Mouse (Mus musculus) midbrain, postnatal 0 days (tissue): ENCODE data around the gene Slc35b2. TPM values are rescaled to one million over a fixed set of nuclear protein-coding genes. Genes with fewer than 3 reads are reported as not detected.

Source experiments
- ATAC-seq: fragments of 200-750 bp; cut with Nextera tagmentation; 2 replicates; pipeline ENCODE4 v1.8.0; 2017; ENCODE audit warnings: moderate number of reproducible peaks, mild to moderate bottlenecking, moderate TSS enrichment, moderate library complexity; ENCODE audit not compliant: low FRiP score
- DNase-seq: peaks from one replicate; pipeline ENCODE4 v3.0.0-alpha.2; 2015; ENCODE audit warnings: low spot score
- H3K27ac ChIP-seq: fragments of 300-500 bp; sonication (generic); 2 replicates; pipeline ENCODE4 v1.5.1; 2014; ENCODE audit warnings: low read depth, mild to moderate bottlenecking, low read length, mixed read lengths
- H3K27me3 ChIP-seq: fragments of 300-500 bp; sonication (generic); 2 replicates; pipeline ENCODE4 v1.6.1; 2014; ENCODE audit warnings: low read length, control low read depth, mixed read lengths; ENCODE audit not compliant: insufficient read depth
- H3K36me3 ChIP-seq: fragments of 300-500 bp; sonication (generic); 2 replicates; pipeline ENCODE4 v1.6.1; 2014; ENCODE audit warnings: low read length, control low read depth, mixed read lengths; ENCODE audit not compliant: insufficient read depth
- H3K4me1 ChIP-seq: fragments of 300-500 bp; sonication (generic); 2 replicates; pipeline ENCODE4 v1.6.1; 2014; ENCODE audit warnings: mild to moderate bottlenecking, control low read depth, antibody characterized with exemption, low read length, mixed read lengths; ENCODE audit not compliant: insufficient read depth
- H3K4me2 ChIP-seq: fragments of 300-500 bp; sonication (generic); 2 replicates; pipeline ENCODE4 v1.6.1; 2014; ENCODE audit warnings: low read depth, mild to moderate bottlenecking, low read length, mixed read lengths; ENCODE audit not compliant: poor library complexity, severe bottlenecking
- H3K4me3 ChIP-seq: fragments of 300-500 bp; sonication (generic); 2 replicates; pipeline ENCODE4 v1.5.1; 2014; ENCODE audit warnings: low read depth, mild to moderate bottlenecking, low read length, moderate library complexity
- H3K9ac ChIP-seq: fragments of 300-500 bp; sonication (generic); replicated peaks from 2 replicates; pipeline ENCODE4 v1.6.1; 2014; ENCODE audit warnings: mild to moderate bottlenecking, low read length, moderate library complexity, mixed read lengths; ENCODE audit not compliant: poor library complexity, severe bottlenecking
- H3K9me3 ChIP-seq: fragments of 300-500 bp; sonication (generic); 2 replicates; pipeline ENCODE4 v1.6.1; 2016; ENCODE audit warnings: low read length, control low read depth
- CTCF ChIP-seq: IDR thresholded peaks from 2 replicates; pipeline ENCODE4 v1.5.1; 2016; ENCODE audit warnings: antibody characterized with exemption, mild to moderate bottlenecking
- WGBS: fragments of 180-500 bp; shearing (Covaris S2); extraction: QIAGEN DNeasy Blood & Tissue Kit; methylation state at CpG from one replicate; pipeline ENCODE4 v1.1.7; 2014; 5-methylcytosine and 5-hydroxymethylcytosine counted together
- polyA plus RNA-seq: library from polyadenylated mRNA; unstranded; fragments of >200 nt; fragmentation: Nextera tagmentation; extraction: Ambion mirVana; gene quantifications from 2 replicates; pipeline ENCODE4 v1.2.1, GENCODE M21; 2015
- total RNA-seq: library from RNA; depleted of rRNA; stranded (reverse); fragments of >200 nt; gene quantifications from 2 replicates; pipeline ENCODE4 v1.2.3, GENCODE M21; 2014; rRNA removed

Slc35b2 gene
- total and polyA plus RNA-seq, 2 experiments from 2014 or later: 71.8 to 113 TPM

DNA sequence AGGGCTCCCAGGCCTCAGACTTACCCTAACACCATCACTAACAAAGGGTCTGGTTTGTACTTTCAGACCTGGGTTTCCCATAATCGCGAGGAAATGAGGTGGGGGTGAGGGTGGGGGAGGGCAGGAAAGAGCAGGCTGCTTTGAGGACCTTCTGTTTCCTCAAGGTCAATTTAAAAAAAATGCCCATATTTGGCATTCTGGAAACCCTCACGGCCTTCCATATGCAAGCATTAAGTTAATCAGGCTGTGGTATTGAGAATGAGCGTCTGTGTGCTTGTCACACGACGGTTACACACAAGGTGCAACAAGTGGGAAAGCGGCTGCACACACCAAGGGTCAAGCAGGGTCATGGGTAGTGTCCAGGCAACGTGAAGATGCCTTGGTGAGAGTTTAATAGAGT is 48.3 kb downstream of the Slc35b2 start:
- DNase-seq (no peak), ATAC-seq (no peak)
- no peak for TF ChIP-seq CTCF
- Histone ChIP-seq H3K27ac (no peak overlapping the region), H3K4me1 (no peaks in the 10 kb centered on the region), H3K4me3 (no peak overlapping the region), H3K27me3 (no peaks in the 10 kb centered on the region), H3K4me2 (no peak overlapping the region), H3K36me3 (no peaks in the 10 kb centered on the region), H3K9me3 (no peaks in the 10 kb centered on the region), H3K9ac (no peak overlapping the region)
- WGBS: 87% methylated on average over 8 of the region's 8 CpGs

GRCm38 (mm10) chr17:45612921-45613320 is 49.2 kb downstream of the Slc35b2 start:
- Histone ChIP-seq H3K4me2 (no peak overlapping the region), H3K4me3 (no peak overlapping the region), H3K9ac (no peak overlapping the region), H3K9me3 (no peaks in the 10 kb centered on the region), H3K27ac (no peak overlapping the region), H3K36me3 (no peaks in the 10 kb centered on the region), H3K27me3 (no peaks in the 10 kb centered on the region), H3K4me1 (no peaks in the 10 kb centered on the region)
- DNase-seq: no peak
- no peak for ATAC-seq
- TF ChIP-seq CTCF: no peak
- WGBS: 90% methylated on average over 7 of the region's 7 CpGs

- no peak overlapping the region for H3K9ac ChIP-seq
- 73% methylated on average over 4 of the region's 4 CpGs for WGBS
- TF ChIP-seq CTCF: no peak
- H3K36me3 ChIP-seq: no peaks in the 10 kb centered on the region
- H3K27me3 ChIP-seq: no peaks in the 10 kb centered on the region
- DNase-seq (no peak), ATAC-seq (no peak)
- H3K4me3 ChIP-seq: no peak overlapping the region
- H3K4me2 ChIP-seq: no peak overlapping the region
- no peaks in the 10 kb centered on the region for H3K9me3 ChIP-seq
- 0 out of 2 replicates have a peak, but pooled peaks cover 4% of the 10 kb centered on the region for H3K4me1 ChIP-seq
- no peak overlapping the region for H3K27ac ChIP-seq
Measured at GRCm38 (mm10) chr17:45616046-45616650, 52.5 kb downstream of the Slc35b2 start.

DNA sequence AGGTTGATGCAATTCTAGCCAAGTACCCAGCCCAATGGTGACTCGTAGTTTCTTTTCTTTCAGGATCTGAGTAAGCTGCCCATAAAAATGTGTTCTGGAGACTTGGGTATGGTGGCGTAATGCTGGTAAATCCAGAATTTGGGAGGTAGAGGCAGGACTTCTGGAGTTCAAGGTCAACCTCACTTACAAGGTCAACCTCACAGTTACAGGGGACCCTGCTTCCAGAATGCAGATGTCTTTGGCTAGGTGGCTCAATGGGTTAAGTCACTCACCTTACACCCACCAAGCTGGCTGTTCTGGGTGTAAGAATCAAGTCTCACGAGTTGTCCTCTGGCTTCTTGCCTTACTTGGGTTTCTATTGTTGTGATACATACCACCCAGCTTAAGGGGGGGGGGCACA is 53.0 kb downstream of the Slc35b2 start:
- Histone ChIP-seq H3K9ac (no peak overlapping the region), H3K27me3 (no peaks in the 10 kb centered on the region), H3K4me3 (no peak overlapping the region), H3K9me3 (no peaks in the 10 kb centered on the region), H3K4me1 (0 out of 2 replicates have a peak, but pooled peaks cover 4% of the 10 kb centered on the region), H3K36me3 (no peaks in the 10 kb centered on the region), H3K27ac (no peak overlapping the region), H3K4me2 (no peak overlapping the region)
- TF ChIP-seq CTCF: no peak
- no peak for ATAC-seq
- 87% methylated on average over 3 of the region's 3 CpGs for WGBS
- DNase-seq: no peak

Other genes with a start within 250 kb of the Slc35b2 start
- gene Cdc5l, start 130.1 kb upstream of the Slc35b2 start, total RNA-seq: 36.7 and 47.4 TPM in 2 replicates
- 54.3 and 57.9 TPM in 2 replicates for gene Cdc5l, start 130.1 kb upstream of the Slc35b2 start, polyA plus RNA-seq
- 2.3 and 5.8 TPM in 2 replicates for gene Spats1, start 88.5 kb upstream of the Slc35b2 start, total RNA-seq
- gene Spats1, start 88.5 kb upstream of the Slc35b2 start, polyA plus RNA-seq: 3.4 and 3.6 TPM in 2 replicates
- gene Aars2, start 57.0 kb upstream of the Slc35b2 start, total RNA-seq: 19.8 and 31.4 TPM in 2 replicates
- 13.9 and 15.2 TPM in 2 replicates for gene Aars2, start 57.0 kb upstream of the Slc35b2 start, polyA plus RNA-seq
- gene Tcte1, start 40.4 kb upstream of the Slc35b2 start, total RNA-seq: 0.99 and 1.2 TPM in 2 replicates
- gene Tcte1, start 40.4 kb upstream of the Slc35b2 start, polyA plus RNA-seq: 4.2 and 4.6 TPM in 2 replicates
- gene Tmem151b, start 14.2 kb upstream of the Slc35b2 start, total RNA-seq: 77.9 and 95.6 TPM in 2 replicates
- gene Tmem151b, start 14.2 kb upstream of the Slc35b2 start, polyA plus RNA-seq: 29.1 and 30.7 TPM in 2 replicates
- gene Nfkbie, start 8.2 kb upstream of the Slc35b2 start, total RNA-seq: 2.0 and 4.8 TPM in 2 replicates
- 2.5 and 3.1 TPM in 2 replicates for gene Nfkbie, start 8.2 kb upstream of the Slc35b2 start, polyA plus RNA-seq
- 1,063 and 1,068 TPM in 2 replicates for gene Hsp90ab1, start 9.4 kb downstream of the Slc35b2 start, total RNA-seq
- 1,368 and 1,371 TPM in 2 replicates for gene Hsp90ab1, start 9.4 kb downstream of the Slc35b2 start, polyA plus RNA-seq
- 45.3 and 82.1 TPM in 2 replicates for gene Slc29a1, start 35.7 kb downstream of the Slc35b2 start, total RNA-seq
- gene Slc29a1, start 35.7 kb downstream of the Slc35b2 start, polyA plus RNA-seq: 38.4 TPM in 2 replicates
- gene Mymx, start 38.2 kb downstream of the Slc35b2 start, total RNA-seq: not detected in 2 replicates
- not detected in 2 replicates for gene Mymx, start 38.2 kb downstream of the Slc35b2 start, polyA plus RNA-seq
- 1.2 and 1.4 TPM in 2 replicates for gene Capn11, start 95.5 kb downstream of the Slc35b2 start, total RNA-seq
- gene Capn11, start 95.5 kb downstream of the Slc35b2 start, polyA plus RNA-seq: 0.19 and 1.4 TPM in 2 replicates
- 41.9 and 42.8 TPM in 2 replicates for gene Mrpl14, start 122.4 kb downstream of the Slc35b2 start, total RNA-seq
- gene Mrpl14, start 122.4 kb downstream of the Slc35b2 start, polyA plus RNA-seq: 113 and 114 TPM in 2 replicates
- gene Tmem63b, start 123.0 kb downstream of the Slc35b2 start, total RNA-seq: 213 and 264 TPM in 2 replicates
- 149 and 153 TPM in 2 replicates for gene Tmem63b, start 123.0 kb downstream of the Slc35b2 start, polyA plus RNA-seq
- not detected in 2 replicates for gene 1600014C23Rik, start 170.0 kb downstream of the Slc35b2 start, total RNA-seq
- gene 1600014C23Rik, start 170.0 kb downstream of the Slc35b2 start, polyA plus RNA-seq: 0.67 TPM in 1 of 2 replicates, not detected in the other